Mouse (Mus musculus) testis, adult 2 months (tissue): Measurements from ENCODE around the gene Spcs2.

Experiments used
- CTCF ChIP-seq: fragments of 200-500 bp; IDR thresholded peaks from 2 replicates; pipeline ENCODE4 v1.5.1; 2012; ENCODE audit warnings: low read depth, mild to moderate bottlenecking, inconsistent platforms, low read length, moderate library complexity; ENCODE audit not compliant: control insufficient read depth, insufficient read depth, insufficient replicate concordance
- POLR2A ChIP-seq: fragments of 200-500 bp; IDR thresholded peaks from 2 replicates; pipeline ENCODE4 v1.6.1; 2012; ENCODE audit warnings: low read depth, mild to moderate bottlenecking, inconsistent platforms, low read length, moderate library complexity; ENCODE audit not compliant: control insufficient read depth

DNA sequence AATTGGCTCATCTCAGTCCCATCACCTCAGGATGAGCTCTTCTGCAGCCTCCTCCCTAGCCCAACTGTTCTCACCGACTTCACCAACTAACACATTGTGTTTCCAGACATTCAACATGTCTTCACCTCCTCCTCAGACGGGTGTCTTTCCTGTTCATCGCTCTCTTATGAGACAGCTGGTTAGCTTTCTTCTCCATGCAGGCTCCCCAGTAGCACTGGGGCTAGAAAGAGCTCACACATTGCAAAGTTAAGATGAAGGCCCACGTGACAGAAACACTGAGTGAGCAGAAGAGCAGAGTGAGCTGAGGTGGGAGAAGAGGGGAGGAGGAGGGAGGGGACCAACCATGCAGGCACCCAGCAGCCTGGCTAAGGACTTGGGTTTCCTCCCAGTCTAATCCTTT lies 38.9 kb upstream of the Spcs2 start:
- TF ChIP-seq CTCF (no peak), POLR2A (no peak)
